Mouse (Mus musculus) heart, embryonic 14.5 days (tissue): ENCODE data around the gene Nectin2. TPM values are rescaled to one million over a fixed set of nuclear protein-coding genes. Genes with fewer than 3 reads are reported as not detected.

Experiments
- ATAC-seq: fragments of 200-750 bp; cut with Nextera tagmentation; 2 replicates; pipeline ENCODE4 v1.8.0; 2017; ENCODE audit warnings: low read depth, moderate TSS enrichment; ENCODE audit not compliant: insufficient number of reproducible peaks, insufficient read depth, low FRiP score
- H3K27ac ChIP-seq, 2 experiments: fragments of 200-500 bp in 1 of 2; fragments of 300-500 bp in 1 of 2; sonication (generic) in 1 of 2; replicated peaks in 1 of 2; 2 replicates each; pipeline ENCODE4 v1.5.1; 2012 to 2014; ENCODE audit warnings: low read depth in 2 of 2, low read length in 2 of 2, control low read depth in 1 of 2, mild to moderate bottlenecking in 1 of 2, mixed read lengths in 1 of 2; ENCODE audit not compliant: control insufficient read depth in 1 of 2, insufficient read depth in 1 of 2
- H3K27me3 ChIP-seq: fragments of 300-500 bp; sonication (generic); 2 replicates; pipeline ENCODE4 v1.6.1; 2014; ENCODE audit warnings: mild to moderate bottlenecking, low read length, control low read depth; ENCODE audit not compliant: control insufficient read depth, insufficient read depth
- H3K36me3 ChIP-seq: fragments of 300-500 bp; sonication (generic); 2 replicates; pipeline ENCODE4 v1.6.1; 2014; ENCODE audit warnings: mild to moderate bottlenecking, control low read depth, low read length, mixed read lengths; ENCODE audit not compliant: control insufficient read depth, insufficient read depth
- H3K4me1 ChIP-seq, 2 experiments: fragments of 200-500 bp in 1 of 2; fragments of 300-500 bp in 1 of 2; sonication (generic) in 1 of 2; 2 replicates each; pipeline ENCODE4 v1.6.1; 2012 to 2014; ENCODE audit warnings: low read length in 2 of 2, control low read depth in 1 of 2, mixed read lengths in 1 of 2; ENCODE audit not compliant: control insufficient read depth in 2 of 2, insufficient read depth in 2 of 2
- H3K4me2 ChIP-seq: fragments of 300-500 bp; sonication (generic); 2 replicates; pipeline ENCODE4 v1.6.1; 2014; ENCODE audit warnings: mild to moderate bottlenecking, low read length
- H3K4me3 ChIP-seq, 2 experiments: fragments of 200-500 bp in 1 of 2; fragments of 300-500 bp in 1 of 2; sonication (generic) in 1 of 2; 2 replicates each; pipeline ENCODE4 v1.5.1; 2012 to 2014; ENCODE audit warnings: low read length in 2 of 2, mild to moderate bottlenecking in 2 of 2, control low read depth in 1 of 2, low read depth in 1 of 2, moderate library complexity in 1 of 2; ENCODE audit not compliant: control insufficient read depth in 1 of 2, insufficient read depth in 1 of 2
- H3K9ac ChIP-seq: fragments of 300-500 bp; sonication (generic); 2 replicates; pipeline ENCODE4 v1.6.1; 2014; ENCODE audit warnings: mild to moderate bottlenecking, low read length
- H3K9me3 ChIP-seq: fragments of 300-500 bp; sonication (generic); 2 replicates; pipeline ENCODE4 v1.6.1; 2016; ENCODE audit warnings: low read length, control low read depth; ENCODE audit not compliant: control insufficient read depth
- WGBS: fragments of 180-500 bp; shearing (Covaris S2); extraction: QIAGEN DNeasy Blood & Tissue Kit; methylation state at CpG from one replicate; pipeline ENCODE4 v1.1.7; 2014; 5-methylcytosine and 5-hydroxymethylcytosine counted together
- polyA plus RNA-seq: library from polyadenylated mRNA; unstranded; fragments of >200 nt; fragmentation: Nextera tagmentation; extraction: Ambion mirVana; gene quantifications from 2 replicates; pipeline ENCODE4 v1.2.1, GENCODE M21; 2014

The Nectin2 gene
- polyA plus RNA-seq, 1 experiment from 2014 or later, result 68.4 TPM

GRCm38 (mm10) chr7:19695881-19696280 lies 54.4 kb downstream of the Nectin2 start:
- no peaks in the 10 kb centered on the region for H3K27me3 ChIP-seq
- peak overlapping the region in 1 of 2 experiments; percentile 78; a peak in 2 of 4 replicates for H3K27ac ChIP-seq
- peaks cover 46 to 49% of the 10 kb centered on the region in 2 experiments for H3K4me1 ChIP-seq
- H3K4me2 ChIP-seq, result no peak overlapping the region
- H3K9ac ChIP-seq, result no peak overlapping the region
- no peaks in the 10 kb centered on the region for H3K9me3 ChIP-seq
- 63% methylated on average over 6 of the region's 6 CpGs for WGBS
- peaks cover 8% of the 10 kb centered on the region for H3K36me3 ChIP-seq
- no peak overlapping the region for H3K4me3 ChIP-seq
- ATAC-seq, result no peak

- ATAC-seq, result no peak
- 7% methylated on average over 8 of the region's 8 CpGs for WGBS
These were observed 55.1 kb downstream of the Nectin2 start for GRCm38 (mm10) chr7:19695213-19695594.

GRCm38 (mm10) chr7:19694336-19695212 lies 55.7 kb downstream of the Nectin2 start:
- no peaks in the 10 kb centered on the region for H3K27me3 ChIP-seq
- H3K9me3 ChIP-seq, result no peaks in the 10 kb centered on the region
- no peak overlapping the region for H3K4me3 ChIP-seq
- no peak for ATAC-seq
- no peak overlapping the region; the same call in 1 of the 2 replicates for H3K9ac ChIP-seq
- H3K27ac ChIP-seq, result peak overlapping the region; percentile 78 to 94
- 66% methylated on average over 10 of the region's 10 CpGs for WGBS
- H3K4me1 ChIP-seq, result peaks cover 39 to 42% of the 10 kb centered on the region in 2 experiments
- H3K36me3 ChIP-seq, result peaks cover 8% of the 10 kb centered on the region
- H3K4me2 ChIP-seq, result peak overlapping the region; percentile 19; the same call in 1 of the 2 replicates

More at GRCm38 (mm10) chr7:19695213-19695594, 55.1 kb downstream of the Nectin2 start:
- Histone ChIP-seq H3K4me3 (no peak overlapping the region), H3K4me2 (peak overlapping the region; percentile 19; the same call in 1 of the 2 replicates), H3K9me3 (no peaks in the 10 kb centered on the region), H3K27me3 (no peaks in the 10 kb centered on the region), H3K27ac (peak overlapping the region; percentile 78 to 94), H3K9ac (no peak overlapping the region; the same call in 1 of the 2 replicates), H3K4me1 (peaks cover 42 to 43% of the 10 kb centered on the region in 2 experiments), H3K36me3 (peaks cover 8% of the 10 kb centered on the region)

GRCm38 (mm10) chr7:19693421-19693820 lies 56.9 kb downstream of the Nectin2 start:
- Histone ChIP-seq H3K9ac (no peak overlapping the region), H3K27me3 (no peaks in the 10 kb centered on the region), H3K4me3 (no peak overlapping the region), H3K36me3 (peaks cover 8% of the 10 kb centered on the region), H3K4me2 (no peak overlapping the region), H3K4me1 (peaks cover 28 to 31% of the 10 kb centered on the region in 2 experiments), H3K27ac (peak overlapping the region; percentile 66 to 78), H3K9me3 (no peaks in the 10 kb centered on the region)
- 19% methylated on average over 10 of the region's 10 CpGs for WGBS
- ATAC-seq, result peak; percentile 38; the same call in 1 of the 2 replicates

GRCm38 (mm10) chr7:19691873-19692865 lies 58.1 kb downstream of the Nectin2 start, which contains the start of gene Apoc1:
TSS of gene Apoc1 (minus strand) at chr7:19692660.
- no peak within 1 kb of the TSS for H3K4me2 ChIP-seq
- H3K9me3 ChIP-seq, result no peaks in the 10 kb centered on the region

GRCm38 (mm10) chr7:19691434-19691833 lies 58.8 kb downstream of the Nectin2 start:
- no peak overlapping the region for H3K4me2 ChIP-seq
- H3K9me3 ChIP-seq, result no peaks in the 10 kb centered on the region
- WGBS, result 57% methylated on average over 6 of the region's 6 CpGs
- 0 out of 2 replicates have a peak overlapping the region, but pooled peaks have one; percentile 12 for H3K9ac ChIP-seq
- peaks cover 2% of the 10 kb centered on the region for H3K36me3 ChIP-seq
- no peak overlapping the region for H3K27ac ChIP-seq
- no peak overlapping the region for H3K4me3 ChIP-seq
- H3K4me1 ChIP-seq, result peaks cover 22 to 28% of the 10 kb centered on the region in 2 experiments
- ATAC-seq, result no peak
- H3K27me3 ChIP-seq, result no peaks in the 10 kb centered on the region

More at GRCm38 (mm10) chr7:19691873-19692865, 58.1 kb downstream of the Nectin2 start, which contains the start of gene Apoc1:
- peak within 1 kb of the TSS; percentile 56 to 78 for H3K27ac ChIP-seq
- H3K27me3 ChIP-seq, result no peaks in the 10 kb centered on the region
- peaks cover 8% of the 10 kb centered on the region for H3K36me3 ChIP-seq
- WGBS, result 47% methylated on average over 28 of the region's 28 CpGs
- H3K4me1 ChIP-seq, result peaks cover 22 to 28% of the 10 kb centered on the region in 2 experiments
- H3K9ac ChIP-seq, result peak within 1 kb of the TSS; percentile 12; the same call in 1 of the 2 replicates
- no peak within 1 kb of the TSS for H3K4me3 ChIP-seq
- ATAC-seq, result no peak

- Histone ChIP-seq H3K9ac (no peak overlapping the region), H3K9me3 (no peaks in the 10 kb centered on the region), H3K36me3 (no peaks in the 10 kb centered on the region), H3K4me1 (peaks cover 22 to 28% of the 10 kb centered on the region in 2 experiments), H3K27me3 (no peaks in the 10 kb centered on the region), H3K4me2 (no peak overlapping the region), H3K4me3 (no peak overlapping the region), H3K27ac (no peak overlapping the region)
- 88% methylated on average over 4 of the region's 4 CpGs for whole genome bisulfite sequencing
- no peak for ATAC-seq
These were observed 59.4 kb downstream of the Nectin2 start for GRCm38 (mm10) chr7:19690845-19691244.
